Mouse (Mus musculus) layer of hippocampus, postnatal 25 days (tissue): ENCODE measurements at regions not wholly inside any gene's neighbourhood (a gene's known extent, or its start where the extent isn't known, plus 50 kb on each side); places are given as distances from the start of the nearest gene placed in this dataset.

Experiments used
- DNase-seq, 2 experiments: peaks; one replicate each; pipeline ENCODE4 v3.0.0; 2022; ENCODE audit warnings: mixed read lengths in 2 of 2, low spot score in 1 of 2; ENCODE audit errors: extremely low spot score in 1 of 2

DNA sequence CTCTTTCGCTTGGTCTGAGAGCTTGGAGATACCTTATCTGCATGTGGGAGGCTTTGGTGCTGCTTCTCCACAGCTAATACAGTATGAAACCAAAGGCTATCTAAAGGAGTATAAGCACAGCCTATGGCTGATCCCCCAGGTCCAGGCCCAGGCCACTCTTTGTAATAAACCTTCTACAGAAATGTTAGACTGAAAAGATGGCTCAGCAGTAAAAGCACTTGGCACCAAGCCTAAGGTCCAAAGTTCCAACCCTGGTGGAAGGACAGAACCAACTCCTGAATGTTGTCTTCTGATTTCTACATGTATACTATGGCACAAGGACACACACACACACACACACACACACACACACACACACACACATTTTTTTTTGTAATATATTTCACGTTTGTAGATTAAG, 1397.2 kb upstream of the Cntnap5a start:
- DNase-seq = no peak

DNA sequence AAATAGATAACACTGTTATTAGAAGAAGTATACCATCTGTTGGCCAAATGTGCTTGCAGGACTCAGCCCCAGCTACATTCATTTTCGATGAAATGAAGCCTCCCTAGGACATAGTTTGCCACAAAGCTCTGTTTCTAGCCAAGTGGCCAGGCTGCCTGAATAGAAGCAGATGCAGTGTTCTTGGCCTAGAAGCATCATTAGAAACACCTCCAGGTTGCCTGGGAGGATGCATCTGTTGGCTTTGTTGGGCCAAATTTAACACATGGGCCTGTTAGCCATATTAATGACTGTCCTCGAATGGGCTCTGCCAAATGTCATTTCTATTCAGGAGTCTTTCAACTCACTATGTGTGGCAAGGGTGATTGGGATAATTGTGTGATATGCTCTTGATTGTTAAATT, 1354.0 kb upstream of the Cntnap5a start:
- peak; percentile 26 to 39 for DNase-seq

DNA sequence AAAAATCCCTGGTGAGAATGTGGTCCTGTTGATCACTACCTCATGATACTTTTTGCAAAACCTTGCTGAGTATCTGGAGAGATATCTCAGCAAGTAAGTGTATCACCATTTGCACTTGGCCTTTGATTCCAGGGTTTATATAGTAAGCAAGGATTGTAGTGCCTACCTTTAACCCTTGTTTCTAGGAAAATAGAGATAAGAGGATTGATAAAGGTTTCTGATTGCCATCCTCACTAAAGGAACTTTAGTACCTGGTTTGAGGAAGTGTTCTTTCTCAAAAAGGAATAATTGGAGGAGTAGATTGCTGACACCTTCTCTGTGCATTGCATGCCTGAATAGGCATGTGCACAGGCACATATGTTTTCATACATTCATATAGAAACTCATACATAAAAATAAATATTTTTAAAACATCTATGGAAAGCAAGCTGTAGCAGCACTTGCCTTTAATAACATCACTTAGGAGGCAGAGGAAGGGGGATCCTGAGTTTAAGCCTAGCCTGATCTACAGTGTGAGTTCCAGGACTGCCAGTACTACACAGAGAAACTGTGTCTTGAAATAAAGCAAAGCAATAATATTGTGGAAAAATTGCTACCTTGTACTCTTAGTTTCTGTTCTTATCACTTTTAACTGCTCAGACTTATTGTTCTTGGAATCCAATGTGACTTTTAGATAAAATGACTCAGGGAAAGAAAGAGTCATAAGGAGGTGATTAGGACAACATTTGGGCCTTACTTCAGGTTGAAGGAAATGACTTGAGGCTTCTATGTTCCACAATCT, 1326.2 kb upstream of the Cntnap5a start:
- no peak for DNase-seq

DNA sequence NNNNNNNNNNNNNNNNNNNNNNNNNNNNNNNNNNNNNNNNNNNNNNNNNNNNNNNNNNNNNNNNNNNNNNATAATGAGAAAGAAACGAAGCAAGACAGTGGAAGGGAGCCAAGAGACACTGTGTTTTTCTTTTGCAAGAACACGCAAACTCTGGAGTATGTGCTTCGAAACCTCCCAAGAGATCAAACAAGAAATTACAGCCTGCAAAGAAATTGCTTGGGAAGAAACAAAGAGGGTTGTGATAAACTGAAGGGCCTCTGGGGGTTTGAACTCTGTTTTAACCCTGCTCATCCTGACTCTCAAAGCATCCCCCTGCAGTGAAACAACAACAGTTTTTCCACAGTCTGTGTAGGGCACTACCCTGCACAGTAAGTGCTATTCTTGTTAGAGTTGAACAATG, 1292.5 kb upstream of the Cntnap5a start:
- no peak for DNase-seq
